ENCODE assay signal across 11 mouse cellular contexts in the genomic region with DNA sequence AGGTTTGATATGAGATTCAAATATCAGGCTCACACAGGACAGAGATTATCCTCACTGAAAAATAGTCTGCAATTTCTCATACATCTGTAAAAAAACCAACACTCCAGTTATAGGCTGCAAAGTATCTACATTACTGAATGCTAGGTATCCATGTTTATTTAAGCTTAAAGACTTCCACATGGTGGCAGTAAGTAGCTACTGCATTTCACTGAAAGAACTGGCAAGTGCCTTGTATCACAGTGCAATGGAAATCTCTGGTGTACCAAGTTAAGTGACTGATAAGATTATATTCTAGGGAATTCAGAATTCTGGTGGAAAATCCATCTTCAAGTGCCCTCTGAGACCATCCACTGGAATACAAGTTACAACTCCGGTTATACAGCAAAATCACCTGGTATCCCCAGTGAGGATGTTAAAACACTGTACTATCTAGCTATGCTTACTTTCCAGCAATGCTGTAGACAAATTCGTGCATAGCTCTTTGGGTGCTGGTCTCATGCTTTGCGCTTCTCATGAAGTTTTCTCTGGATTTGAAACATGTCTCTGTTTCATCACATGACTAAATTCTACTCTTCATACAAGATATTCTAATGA. TPM values are rescaled to one million over a fixed set of nuclear protein-coding genes. Genes with fewer than 3 reads are reported as not detected.
A peak's percentile ranks its signal among the peaks of the same experiment; 100 is the strongest.
DNase-seq lines count a peak whose midpoint lies in the region; ATAC-seq lines count a peak whose summit lies in the region.
"Had no signal": no experiment of that assay in that cellular context is flagged by ENCODE, and none has a peak within 500 bp of the region (broad histone marks: within the 10 kb centered on the region; RNA-seq: fewer than 3 reads in every experiment).

No protein-coding gene starts in this region.

- peak; percentile 11 for DNase-seq in layer of hippocampus, adult 11-12 months (ENCODE audit: low spot score)
- DNase-seq in layer of hippocampus, postnatal 25 days (ENCODE audit: extremely low spot score in 1 of 2, low spot score in 1 of 2): no peak
- DNase-seq in MN1 (ENCODE audit: low spot score): peak; percentile 10
- peak; percentile 2 for DNase-seq in embryo, embryonic 9.5 days (ENCODE audit: extremely low spot score)
- DNase-seq in heart, embryonic 10.5 days (ENCODE audit: low spot score): no peak
- DNase-seq in thymus, adult 18-20 months: no peak

- peak; percentile 53; the same call in 1 of the 2 replicates for ATAC-seq in midbrain, embryonic 13.5 days
- ATAC-seq in megakaryocyte, adult 5-6 weeks (ENCODE audit: poor library complexity, severe bottlenecking): no peak

- 85% methylated on average over 3 of the region's 3 CpGs for WGBS in midbrain, embryonic 13.5 days
- 73% methylated on average over 3 of the region's 3 CpGs for WGBS in heart, embryonic 10.5 days

- H3K36me3 ChIP-seq in midbrain, embryonic 13.5 days: no peaks in the 10 kb centered on the region
- no peaks in the 10 kb centered on the region for H3K36me3 ChIP-seq in heart, embryonic 10.5 days
- H3K36me3 ChIP-seq: heart, embryonic 15.5 days; limb, embryonic 13.5 days had no signal

- no peak overlapping the region for H3K4me3 ChIP-seq in midbrain, embryonic 13.5 days (replicated peaks)
- H3K4me3 ChIP-seq in heart, embryonic 10.5 days: no peak overlapping the region
- H3K4me3 ChIP-seq: heart, embryonic 15.5 days; limb, embryonic 13.5 days had no signal

- no peak overlapping the region for H3K4me2 ChIP-seq in midbrain, embryonic 13.5 days (replicated peaks)
- H3K4me2 ChIP-seq: heart, embryonic 15.5 days; limb, embryonic 13.5 days had no signal

- no peaks in the 10 kb centered on the region for H3K4me1 ChIP-seq in midbrain, embryonic 13.5 days (replicated peaks)
- no peaks in the 10 kb centered on the region for H3K4me1 ChIP-seq in heart, embryonic 10.5 days
- H3K4me1 ChIP-seq: heart, embryonic 15.5 days; limb, embryonic 13.5 days had no signal

- no peak overlapping the region for H3K9ac ChIP-seq in midbrain, embryonic 13.5 days (replicated peaks)
- H3K9ac ChIP-seq: heart, embryonic 15.5 days; limb, embryonic 13.5 days had no signal

- no peaks in the 10 kb centered on the region for H3K9me3 ChIP-seq in midbrain, embryonic 13.5 days
- H3K9me3 ChIP-seq in heart, embryonic 10.5 days: no peaks in the 10 kb centered on the region
- H3K9me3 ChIP-seq: heart, embryonic 15.5 days; limb, embryonic 13.5 days had no signal

- H3K27ac ChIP-seq in midbrain, embryonic 13.5 days: no peak overlapping the region
- no peak overlapping the region for H3K27ac ChIP-seq in heart, embryonic 10.5 days
- H3K27ac ChIP-seq: heart, embryonic 15.5 days; limb, embryonic 13.5 days had no signal

- no peaks in the 10 kb centered on the region for H3K27me3 ChIP-seq in midbrain, embryonic 13.5 days
- H3K27me3 ChIP-seq in heart, embryonic 10.5 days (ENCODE audit: insufficient read depth, poor library complexity, severe bottlenecking): no peaks in the 10 kb centered on the region
- H3K27me3 ChIP-seq: heart, embryonic 15.5 days; limb, embryonic 13.5 days had no signal

RNA-seq across cellular contexts. Expression of a gene that starts 47.6 kb away (rescaled TPM):
- not detected for total RNA-seq in layer of hippocampus, postnatal 25 days (2021)
- not detected in 2 replicates for polyA plus RNA-seq in midbrain, embryonic 13.5 days (2015; fragmentation: Nextera tagmentation; extraction: Ambion mirVana)
- not detected in 2 replicates for total RNA-seq in megakaryocyte, adult 5-6 weeks (2015)
- not detected in 2 replicates for total RNA-seq in megakaryocyte, adult 5-6 weeks (2017)
- polyA plus RNA-seq in heart, embryonic 10.5 days (2016; fragmentation: Nextera tagmentation; extraction: Ambion mirVana): not detected in 2 replicates
- total RNA-seq: neutrophil, adult 5-6 weeks had no signal
- polyA plus RNA-seq: heart, embryonic 15.5 days; limb, embryonic 13.5 days had no signal

Comparison
In these comparisons a context has a peak if more than half of its experiments do, and no peak if none do; other contexts are left out.
1. DNase-seq: peak in layer of hippocampus, adult 11-12 months (single experiment), MN1 (single experiment) and embryo, embryonic 9.5 days (single experiment); none in layer of hippocampus, postnatal 25 days (0 of 2), heart, embryonic 10.5 days (single experiment) and thymus, adult 18-20 months (0 of 2).